17 mouse cellular contexts compared by ENCODE assay signal in genomic region chr11:82597757-82598156, GRCm38 (mm10).
"Had no signal": no experiment of that assay in that cellular context is flagged by ENCODE, and none has a peak within 500 bp of the region (broad histone marks: within the 10 kb centered on the region; RNA-seq: fewer than 3 reads in every experiment).

No protein-coding gene starts in this region.

- H3K27ac ChIP-seq: limb, embryonic 12.5 days; limb, embryonic 15.5 days; liver, embryonic 14.5 days; macrophage had no signal

- DNase-seq: kidney, adult 18-20 months; kidney, adult 9 months; kidney, postnatal 14 days; kidney, postnatal 4 days; left cerebral cortex, postnatal 4 days; liver, postnatal 0 days; lung, embryonic 14.5 days; midbrain, embryonic 14.5 days; thymus, adult 18-20 months; thymus, postnatal 36 days had no signal

- H3K9ac ChIP-seq: limb, embryonic 12.5 days; limb, embryonic 15.5 days; liver, embryonic 14.5 days; liver, postnatal 0 days; lung, embryonic 14.5 days had no signal

- H3K4me1 ChIP-seq: limb, embryonic 12.5 days; limb, embryonic 15.5 days had no signal

- H3K36me3 ChIP-seq: limb, embryonic 12.5 days; limb, embryonic 15.5 days had no signal

- H3K9me3 ChIP-seq: limb, embryonic 12.5 days; limb, embryonic 15.5 days had no signal

- ATAC-seq: liver, postnatal 0 days; lung, postnatal 0 days had no signal

- H3K4me3 ChIP-seq: limb, embryonic 12.5 days; limb, embryonic 15.5 days; myocyte had no signal

- H3K4me2 ChIP-seq: limb, embryonic 12.5 days; limb, embryonic 15.5 days; liver, embryonic 11.5 days; lung, embryonic 14.5 days had no signal
